Comparison of ENCODE assay signal across 8 mouse cellular contexts in the genomic region with DNA sequence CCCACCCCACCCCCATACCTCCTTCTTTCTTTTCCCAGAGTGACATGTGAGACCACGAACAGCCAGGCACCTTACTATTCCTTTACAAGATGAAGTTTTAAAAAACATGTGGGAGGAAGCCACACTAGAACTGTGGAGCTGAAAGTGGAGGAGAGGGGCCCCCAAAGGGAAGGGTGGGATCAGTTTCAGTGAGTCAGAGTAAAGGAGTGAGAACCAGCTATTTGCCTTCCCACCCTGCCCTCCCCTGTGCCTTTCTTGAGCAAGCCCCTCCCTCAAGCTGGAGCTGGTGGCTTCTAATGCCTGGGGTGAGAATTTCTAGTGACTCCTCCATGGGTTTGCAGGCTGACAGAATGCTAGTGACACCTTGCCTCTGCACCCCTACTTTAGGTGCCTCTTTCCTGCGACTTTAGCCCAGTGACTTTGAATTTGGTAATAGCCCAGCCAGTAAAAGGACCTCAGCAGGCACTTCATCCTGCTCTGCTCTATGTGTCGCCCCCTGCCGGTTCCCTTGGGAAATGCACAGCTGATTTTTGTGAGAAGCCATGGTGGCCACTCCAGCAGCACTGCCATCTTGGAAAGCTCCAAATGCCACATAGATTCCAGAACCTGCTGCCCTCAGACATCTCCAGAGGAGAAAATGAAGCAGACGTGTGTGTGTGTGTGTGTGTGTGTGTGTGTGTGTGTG.
DNase-seq lines count a peak whose midpoint lies in the region; ATAC-seq and TF ChIP-seq lines count a peak whose summit lies in the region.

No protein-coding gene starts in this region.

- ATAC-seq in liver, postnatal 0 days, result no peak

- H3K27me3 ChIP-seq in liver, postnatal 0 days (ENCODE audit: insufficient read depth, low read length), result no peaks in the 10 kb centered on the region

- no peaks in the 10 kb centered on the region for H3K9me3 ChIP-seq in liver, postnatal 0 days (ENCODE audit: low read length)

- no peak for TF ChIP-seq EP300 in liver, postnatal 0 days (IDR thresholded peaks at IDR 0.05; ENCODE audit: low read depth)

- H3K27ac ChIP-seq in liver, postnatal 0 days (ENCODE audit: low read depth), result no peak overlapping the region

- TF ChIP-seq CTCF in lung, adult 2 months (IDR thresholded peaks at IDR 0.05; ENCODE audit: insufficient read depth, low read length), result peak; percentile 50
- peak; percentile 72 for TF ChIP-seq CTCF in liver, postnatal 0 days (IDR thresholded peaks at IDR 0.05; ENCODE audit: low read depth)

- intact Hi-C loops in left cerebral cortex, postnatal 14 days (cut with DNase I), result no loop called here

- no peaks in the 10 kb centered on the region for H3K4me1 ChIP-seq in lung, adult 2 months (ENCODE audit: control insufficient read depth, insufficient read depth, low read length)
- peaks cover 24% of the 10 kb centered on the region for H3K4me1 ChIP-seq in liver, postnatal 0 days (ENCODE audit: insufficient read depth)

- DNase-seq in adrenal gland, adult 18-20 months (ENCODE audit: low spot score in 2 of 2), result peak; percentile 23 to 49
- no peak for DNase-seq in adrenal gland, adult 8-10 months
- DNase-seq in lung, adult 2 months, result no peak
- DNase-seq in lung, postnatal 25 days (ENCODE audit: low spot score), result no peak
- peak; percentile 35 for DNase-seq in embryo, embryonic 10 days (ENCODE audit: low spot score)
- peak; percentile 65 for DNase-seq in liver, postnatal 0 days
- DNase-seq in thymus, postnatal 10 days (ENCODE audit: low spot score in 2 of 2), result peak; percentile 7 to 47
- DNase-seq in left cerebral cortex, postnatal 14 days (ENCODE audit: low spot score in 2 of 2), result no peak

- no peak overlapping the region for H3K9ac ChIP-seq in liver, postnatal 0 days (replicated peaks)

- 40% methylated on average over 5 of the region's 5 CpGs for WGBS in lung, adult 2 months
- 27% methylated on average over 5 of the region's 5 CpGs for WGBS in liver, postnatal 0 days (ENCODE audit: insufficient replicate concordance)

- no peak overlapping the region for H3K4me3 ChIP-seq in lung, adult 2 months (replicated peaks; ENCODE audit: extremely low read depth, low read depth, low read length)
- H3K4me3 ChIP-seq in liver, postnatal 0 days (ENCODE audit: low read depth, low read length), result no peak overlapping the region

- no peak for TF ChIP-seq POLR2A in lung, adult 2 months (IDR thresholded peaks at IDR 0.05; ENCODE audit: borderline replicate concordance, extremely low read depth, low read depth, low read length)

- H3K36me3 ChIP-seq in liver, postnatal 0 days (replicated peaks; ENCODE audit: insufficient read depth, low read length), result no peaks in the 10 kb centered on the region

- H3K4me2 ChIP-seq in liver, postnatal 0 days (ENCODE audit: low read depth, low read length), result no peak overlapping the region

Comparison
In these comparisons a context has a peak if more than half of its experiments do, and no peak if none do; other contexts are left out.
1. DNase-seq: peak in adrenal gland, adult 18-20 months (2 of 2), embryo, embryonic 10 days (single experiment), liver, postnatal 0 days (single experiment) and thymus, postnatal 10 days (2 of 2); none in adrenal gland, adult 8-10 months (single experiment), lung, adult 2 months (single experiment), lung, postnatal 25 days (single experiment) and left cerebral cortex, postnatal 14 days (0 of 2).